Comparison of ENCODE assay signal across 10 mouse cellular contexts in the genomic region with DNA sequence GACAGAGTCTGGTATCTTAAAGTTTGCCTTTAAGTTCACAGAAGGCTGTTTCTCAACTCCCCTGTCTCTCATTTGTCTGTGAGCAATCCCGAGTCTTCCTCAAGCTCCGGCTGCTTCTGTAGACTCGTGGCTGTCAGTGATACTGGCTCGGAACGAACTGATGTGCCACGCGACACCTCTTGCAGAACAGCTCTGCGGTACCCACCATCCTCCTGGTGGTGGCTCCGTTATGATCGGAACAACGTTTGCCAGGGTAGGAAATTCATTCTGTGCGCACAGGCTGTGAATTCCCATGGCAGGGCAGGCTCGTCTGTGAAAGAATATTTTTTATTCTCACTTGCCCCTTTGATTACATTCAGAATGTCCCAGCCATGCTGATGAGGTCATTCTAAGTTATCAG.
A peak's percentile ranks its signal among the peaks of the same experiment; 100 is the strongest.
DNase-seq lines count a peak whose midpoint lies in the region; ATAC-seq lines count a peak whose summit lies in the region.
"Had no signal": no experiment of that assay in that cellular context is flagged by ENCODE, and none has a peak within 500 bp of the region (broad histone marks: within the 10 kb centered on the region; RNA-seq: fewer than 3 reads in every experiment).

No protein-coding gene starts in this region.

- H3K9me3 ChIP-seq in hindbrain, embryonic 16.5 days (ENCODE audit: control insufficient read depth, low read length): no peaks in the 10 kb centered on the region
- no peaks in the 10 kb centered on the region for H3K9me3 ChIP-seq in hindbrain, embryonic 11.5 days (ENCODE audit: control insufficient read depth, low read length)

- H3K27ac ChIP-seq in hindbrain, embryonic 16.5 days (ENCODE audit: low read depth, low read length): no peak overlapping the region
- H3K27ac ChIP-seq in hindbrain, embryonic 11.5 days (ENCODE audit: low read depth, low read length): no peak overlapping the region

- no peaks in the 10 kb centered on the region for H3K27me3 ChIP-seq in hindbrain, embryonic 16.5 days (replicated peaks; ENCODE audit: control insufficient read depth, insufficient read depth, low read length)
- no peaks in the 10 kb centered on the region for H3K27me3 ChIP-seq in hindbrain, embryonic 11.5 days (ENCODE audit: control insufficient read depth, insufficient read depth, low read length)

- no peaks in the 10 kb centered on the region for H3K4me1 ChIP-seq in hindbrain, embryonic 16.5 days (ENCODE audit: control insufficient read depth, insufficient read depth, low read depth, low read length)
- H3K4me1 ChIP-seq in hindbrain, embryonic 11.5 days (replicated peaks; ENCODE audit: control insufficient read depth, insufficient read depth, low read length): no peaks in the 10 kb centered on the region

- DNase-seq in hindbrain, embryonic 11.5 days (ENCODE audit: low spot score): no peak
- peak; percentile 28 to 30 for DNase-seq in frontal cortex, postnatal 14 days (ENCODE audit: low spot score in 2 of 2)
- DNase-seq in layer of hippocampus, postnatal 25 days (ENCODE audit: extremely low spot score in 1 of 2, low spot score in 1 of 2): peak; percentile 19 to 26
- DNase-seq in right cerebral cortex, postnatal 14 days: peak; percentile 60
- no peak for DNase-seq in urinary bladder, postnatal 25 days (ENCODE audit: low spot score)
- no peak for DNase-seq in kidney, postnatal 4 days
- no peak for DNase-seq in cerebellum, adult 11 months
- DNase-seq: heart, postnatal 10 days; kidney, adult 18-20 months had no signal

- H3K4me2 ChIP-seq in hindbrain, embryonic 16.5 days (ENCODE audit: low read length): 0 out of 2 replicates have a peak overlapping the region, but pooled peaks have one; percentile 13
- H3K4me2 ChIP-seq in hindbrain, embryonic 11.5 days (replicated peaks; ENCODE audit: low read depth, low read length): no peak overlapping the region

- no peak overlapping the region for H3K4me3 ChIP-seq in hindbrain, embryonic 16.5 days (ENCODE audit: low read length)
- H3K4me3 ChIP-seq in hindbrain, embryonic 11.5 days (ENCODE audit: low read depth, low read length): no peak overlapping the region

- 62% methylated on average over 13 of the region's 13 CpGs for WGBS in hindbrain, embryonic 16.5 days
- WGBS in hindbrain, embryonic 11.5 days: 82% methylated on average over 13 of the region's 13 CpGs

- ATAC-seq in hindbrain, embryonic 16.5 days: no peak
- no peak for ATAC-seq in hindbrain, embryonic 11.5 days (ENCODE audit: low FRiP score)

- no peaks in the 10 kb centered on the region for H3K36me3 ChIP-seq in hindbrain, embryonic 16.5 days (ENCODE audit: control insufficient read depth, insufficient read depth, low read length)
- H3K36me3 ChIP-seq in hindbrain, embryonic 11.5 days (ENCODE audit: control insufficient read depth, insufficient read depth, low read length): no peaks in the 10 kb centered on the region

- no peak overlapping the region for H3K9ac ChIP-seq in hindbrain, embryonic 16.5 days (ENCODE audit: low read depth, low read length)
- H3K9ac ChIP-seq in hindbrain, embryonic 11.5 days (ENCODE audit: low read depth, low read length): no peak overlapping the region

Comparison
In these comparisons a context has a peak if more than half of its experiments do, and no peak if none do; other contexts are left out.
1. DNase-seq: peak in frontal cortex, postnatal 14 days (2 of 2), layer of hippocampus, postnatal 25 days (2 of 2) and right cerebral cortex, postnatal 14 days (single experiment); none in hindbrain, embryonic 11.5 days (single experiment), urinary bladder, postnatal 25 days (single experiment), kidney, postnatal 4 days (0 of 2) and cerebellum, adult 11 months (single experiment).